Mouse (Mus musculus) myocyte (in vitro differentiated cells): Measurements from ENCODE around the gene Clec2l. TPM values are rescaled to one million over a fixed set of nuclear protein-coding genes. Genes with fewer than 3 reads are reported as not detected.

Experiments
- H3K27me3 ChIP-seq: one replicate; pipeline ENCODE4 v1.6.1; 2011; ENCODE audit not compliant: control insufficient read depth, insufficient read depth, insufficient read length
- H3K36me3 ChIP-seq: one replicate; pipeline ENCODE4 v1.6.1; 2011; ENCODE audit not compliant: control insufficient read depth, insufficient read depth
- H3K4me2 ChIP-seq: one replicate; pipeline ENCODE4 v1.6.1; 2011; ENCODE audit warnings: low read depth, control low read depth
- H3K4me3 ChIP-seq: one replicate; pipeline ENCODE4 v1.5.1; 2011; ENCODE audit warnings: mild to moderate bottlenecking, control low read depth, moderate library complexity
- H3K79me2 ChIP-seq: one replicate; pipeline ENCODE4 v1.6.1; 2011; ENCODE audit not compliant: control insufficient read depth, insufficient read depth
- H3ac ChIP-seq: one replicate; pipeline ENCODE4 v1.6.1; 2011; ENCODE audit not compliant: control insufficient read depth, insufficient read length
- CEBPB ChIP-seq: IDR thresholded peaks from 2 replicates; pipeline ENCODE4 v1.6.1; 2011; ENCODE audit warnings: mild to moderate bottlenecking, moderate library complexity; ENCODE audit not compliant: poor library complexity, insufficient read depth, severe bottlenecking
- E2F4 ChIP-seq: IDR thresholded peaks from one replicate; pipeline ENCODE4 v1.6.1; 2011; ENCODE audit warnings: mild to moderate bottlenecking, control low read depth, moderate library complexity; ENCODE audit not compliant: insufficient read depth
- MAX ChIP-seq: IDR thresholded peaks from one replicate; pipeline ENCODE4 v1.6.1; 2011; ENCODE audit warnings: low read depth, mild to moderate bottlenecking, control low read depth
- MYOD1 ChIP-seq, 3 experiments: IDR thresholded peaks; one replicate each; pipeline ENCODE4 v1.6.1; 2011; ENCODE audit warnings: control low read depth in 2 of 3, low read depth in 2 of 3, mild to moderate bottlenecking in 2 of 3, moderate library complexity in 1 of 3; ENCODE audit not compliant: insufficient read length in 2 of 3, control insufficient read depth in 1 of 3
- MYOG ChIP-seq, 3 experiments: IDR thresholded peaks; one replicate each; pipeline ENCODE4 v1.6.1; 2011; ENCODE audit warnings: control low read depth in 2 of 3, low read depth in 2 of 3, mild to moderate bottlenecking in 2 of 3; ENCODE audit not compliant: insufficient read length in 2 of 3, control insufficient read depth in 1 of 3, insufficient read depth in 1 of 3
- POLR2A ChIP-seq: IDR thresholded peaks from one replicate; pipeline ENCODE4 v1.6.1; 2011; ENCODE audit warnings: low read depth, mild to moderate bottlenecking, control low read depth, moderate library complexity; ENCODE audit not compliant: insufficient read length
- POLR2AphosphoS2 ChIP-seq: IDR thresholded peaks from one replicate; pipeline ENCODE4 v1.6.1; 2011; ENCODE audit warnings: low read depth, control low read depth; ENCODE audit not compliant: insufficient read length
- REST ChIP-seq: IDR thresholded peaks from one replicate; pipeline ENCODE4 v1.6.1; 2011; ENCODE audit warnings: mild to moderate bottlenecking, control low read depth, moderate library complexity; ENCODE audit not compliant: insufficient read depth, insufficient read length
- SRF ChIP-seq: IDR thresholded peaks from one replicate; pipeline ENCODE4 v1.6.1; 2011; ENCODE audit warnings: low read depth; ENCODE audit not compliant: control insufficient read depth, insufficient read length
- TCF12 ChIP-seq: IDR thresholded peaks from one replicate; pipeline ENCODE4 v1.6.1; 2011; ENCODE audit warnings: mild to moderate bottlenecking, control low read depth; ENCODE audit not compliant: poor library complexity, insufficient read depth, severe bottlenecking
- TCF3 ChIP-seq: IDR thresholded peaks from one replicate; pipeline ENCODE4 v1.6.1; 2011; ENCODE audit warnings: low read depth, control low read depth; ENCODE audit not compliant: insufficient read length
- USF1 ChIP-seq: IDR thresholded peaks from one replicate; pipeline ENCODE4 v1.6.1; 2011; ENCODE audit warnings: low read depth, mild to moderate bottlenecking, control low read depth, moderate library complexity
- polyA plus RNA-seq: library from polyadenylated mRNA; unstranded; fragments of >200 nt; fragmentation: generic; extraction: Trizol; gene quantifications from one replicate; pipeline ENCODE4 v1.2.1, GENCODE M21; 2012; ENCODE audit warnings: missing spikeins

Clec2l gene
- polyA plus RNA-seq, 1 experiment: 0.19 TPM

- Histone ChIP-seq H3K79me2 (no peaks in the 10 kb centered on the region), H3K4me2 (peak overlapping the region; percentile 52), H3K36me3 (no peaks in the 10 kb centered on the region), H3K4me3 (peak overlapping the region; percentile 21), H3K27me3 (no peaks in the 10 kb centered on the region), H3ac (peak overlapping the region; percentile 58)
- TF ChIP-seq MYOG (IDR thresholded peaks at IDR 0.05; ENCODE audit: control insufficient read depth in 1 of 3, insufficient read depth in 1 of 3, insufficient read length in 2 of 3, low read depth in 2 of 3) (peak in 1 of 3 experiments; percentile 3), REST (no peak), POLR2AphosphoS2 (no peak), MYOD1 (IDR thresholded peaks at IDR 0.05; ENCODE audit: control insufficient read depth in 1 of 3, insufficient read length in 2 of 3, low read depth in 2 of 3) (no peak), MAX (no peak), TCF12 (no peak), E2F4 (no peak), POLR2A (no peak), SRF (no peak)
Observed at GRCm38 (mm10) chr6:38635941-38636851, 26.7 kb upstream of the Clec2l start.

GRCm38 (mm10) chr6:38636852-38637618, 25.8 kb upstream of the Clec2l start, which contains the start of gene Klrg2:
Gene Klrg2 (minus strand): TSS chr6:38637242.
- Histone ChIP-seq H3K27me3 (no peaks in the 10 kb centered on the region), H3K4me3 (peak within 1 kb of the TSS; percentile 21)

GRCm38 (mm10) chr6:38640401-38640800, 22.5 kb upstream of the Clec2l start:
- Histone ChIP-seq H3K36me3 (no peaks in the 10 kb centered on the region), H3K27me3 (no peaks in the 10 kb centered on the region), H3K79me2 (no peaks in the 10 kb centered on the region), H3K4me3 (no peak overlapping the region), H3ac (no peak overlapping the region), H3K4me2 (no peak overlapping the region)
- TF ChIP-seq MYOD1 (IDR thresholded peaks at IDR 0.05; ENCODE audit: control insufficient read depth in 1 of 3, insufficient read length in 2 of 3, low read depth in 2 of 3): no peak
- TF ChIP-seq TCF3: no peak
- TF ChIP-seq USF1: no peak
- no peak for TF ChIP-seq POLR2AphosphoS2
- TF ChIP-seq SRF: no peak
- TF ChIP-seq E2F4: no peak
- TF ChIP-seq POLR2A: no peak
- TF ChIP-seq TCF12: no peak
- TF ChIP-seq REST: no peak
- TF ChIP-seq CEBPB: no peak
- no peak for TF ChIP-seq MAX
- TF ChIP-seq MYOG (IDR thresholded peaks at IDR 0.05; ENCODE audit: control insufficient read depth in 1 of 3, insufficient read depth in 1 of 3, insufficient read length in 2 of 3, low read depth in 2 of 3): no peak

More at GRCm38 (mm10) chr6:38636852-38637618, 25.8 kb upstream of the Clec2l start, which contains the start of gene Klrg2:
- no peak for TF ChIP-seq MAX
- TF ChIP-seq POLR2A: peak; percentile 36
- TF ChIP-seq TCF3: no peak
- Histone ChIP-seq H3K36me3 (no peaks in the 10 kb centered on the region), H3ac (peak within 1 kb of the TSS; percentile 58), H3K4me2 (peak within 1 kb of the TSS; percentile 52), H3K79me2 (no peaks in the 10 kb centered on the region)

DNA sequence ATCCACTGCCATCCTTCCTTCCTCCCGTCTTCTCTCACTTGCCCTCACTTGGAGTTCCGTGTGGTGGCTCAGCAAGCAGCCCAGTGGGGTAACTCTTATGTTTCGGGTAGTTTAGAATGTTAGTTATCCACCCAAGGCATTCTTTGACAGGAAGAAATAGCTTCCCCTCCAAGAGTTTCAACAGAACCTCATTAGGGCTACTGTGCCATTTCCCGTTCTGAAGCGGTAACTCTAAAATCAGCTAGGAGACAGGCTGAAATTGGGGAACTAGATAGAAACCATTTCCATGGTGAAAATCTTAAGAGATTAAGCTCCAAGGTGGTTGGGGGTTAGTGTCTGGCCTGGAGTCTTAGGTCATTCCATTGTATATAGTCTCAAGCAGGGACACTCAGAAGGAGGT, 21.6 kb upstream of the Clec2l start:
- Histone ChIP-seq H3K4me3 (no peak overlapping the region), H3K36me3 (no peaks in the 10 kb centered on the region), H3K27me3 (no peaks in the 10 kb centered on the region), H3ac (no peak overlapping the region), H3K79me2 (no peaks in the 10 kb centered on the region), H3K4me2 (no peak overlapping the region)
- TF ChIP-seq SRF (no peak), E2F4 (no peak), USF1 (no peak), TCF12 (no peak), REST (no peak), POLR2A (no peak), MYOD1 (IDR thresholded peaks at IDR 0.05; ENCODE audit: control insufficient read depth in 1 of 3, insufficient read length in 2 of 3, low read depth in 2 of 3) (no peak), MYOG (IDR thresholded peaks at IDR 0.05; ENCODE audit: control insufficient read depth in 1 of 3, insufficient read depth in 1 of 3, insufficient read length in 2 of 3, low read depth in 2 of 3) (no peak), POLR2AphosphoS2 (no peak), MAX (no peak), CEBPB (no peak)
